Mouse (Mus musculus): ENCODE results near the gene Ngly1.
"Not testable (repeated sequence)": the region's sequence is repeated elsewhere in the genome, so short reads cannot be mapped to it uniquely, and the experiment has no call there.

Ngly1 gene

DNA sequence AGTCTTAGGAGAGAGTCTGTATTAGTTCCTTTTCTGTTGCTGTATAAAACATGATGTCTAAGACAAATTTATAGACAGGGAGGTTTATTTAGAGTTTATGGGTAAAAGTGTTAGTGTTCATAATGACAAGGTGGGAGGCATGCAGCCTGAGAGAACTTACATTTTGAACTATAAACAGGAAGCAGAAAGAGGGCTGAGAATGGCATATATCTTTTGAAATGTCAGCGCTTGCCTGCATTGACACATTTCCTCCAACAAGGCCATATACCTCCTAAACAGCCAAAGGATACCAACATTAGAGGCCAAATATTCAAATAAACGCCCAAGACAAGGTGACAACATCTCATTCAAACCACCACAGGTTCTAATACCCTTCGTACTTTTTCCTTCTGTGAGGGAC is 12.8 kb downstream of the Ngly1 start:
- no peak for DNase-seq

GRCm38 (mm10) chr14:16267028-16267427 is 17.9 kb downstream of the Ngly1 start:
- DNase-seq, result no peak

- DNase-seq, result no peak
These were observed 20.7 kb downstream of the Ngly1 start for GRCm38 (mm10) chr14:16269776-16270175.

GRCm38 (mm10) chr14:16273677-16274076 is 24.6 kb downstream of the Ngly1 start:
- no peak for DNase-seq

- no peak for DNase-seq
These were observed 30.1 kb downstream of the Ngly1 start for GRCm38 (mm10) chr14:16279196-16279595.

- no peak for DNase-seq
These were observed 34.9 kb downstream of the Ngly1 start for GRCm38 (mm10) chr14:16283966-16284365.

- no peak for DNase-seq
These were observed 43.3 kb downstream of the Ngly1 start for GRCm38 (mm10) chr14:16292371-16292770.

- no peak for DNase-seq
These were observed 43.9 kb downstream of the Ngly1 start for GRCm38 (mm10) chr14:16293015-16293414.

GRCm38 (mm10) chr14:16293921-16294320 is 44.8 kb downstream of the Ngly1 start:
- no peak for DNase-seq

DNA sequence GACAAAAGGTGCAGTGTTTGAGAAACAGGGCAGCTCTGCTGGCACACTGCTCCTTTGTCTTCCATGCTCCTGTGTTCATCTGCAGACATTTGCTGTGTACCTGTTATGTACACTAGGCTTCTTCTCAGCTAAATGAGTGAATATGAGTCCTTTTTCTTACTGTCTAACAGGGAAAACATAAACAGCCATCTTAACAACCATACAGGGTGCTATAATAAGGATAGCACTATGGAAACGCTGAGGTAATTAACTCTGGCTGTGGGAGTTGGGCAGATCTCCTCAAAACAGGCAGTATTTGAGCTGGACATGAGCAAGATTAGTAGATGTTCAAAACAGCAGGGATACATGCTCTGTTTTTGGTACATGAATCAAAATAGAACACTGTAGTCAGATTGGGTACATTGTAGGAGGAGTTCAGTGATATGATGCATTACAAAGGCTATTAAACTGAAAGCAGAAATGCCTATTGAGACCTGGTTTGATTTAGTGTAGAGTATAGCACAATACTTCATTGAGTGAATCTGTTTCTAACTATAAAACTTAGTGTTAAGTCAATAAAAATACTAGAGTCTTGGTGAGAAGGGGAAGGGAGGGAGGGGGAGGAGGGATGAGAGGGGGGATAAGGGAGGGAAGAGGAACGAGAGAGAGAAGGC is 47.9 kb downstream of the Ngly1 start:
- DNase-seq, result peak; percentile 5

DNA sequence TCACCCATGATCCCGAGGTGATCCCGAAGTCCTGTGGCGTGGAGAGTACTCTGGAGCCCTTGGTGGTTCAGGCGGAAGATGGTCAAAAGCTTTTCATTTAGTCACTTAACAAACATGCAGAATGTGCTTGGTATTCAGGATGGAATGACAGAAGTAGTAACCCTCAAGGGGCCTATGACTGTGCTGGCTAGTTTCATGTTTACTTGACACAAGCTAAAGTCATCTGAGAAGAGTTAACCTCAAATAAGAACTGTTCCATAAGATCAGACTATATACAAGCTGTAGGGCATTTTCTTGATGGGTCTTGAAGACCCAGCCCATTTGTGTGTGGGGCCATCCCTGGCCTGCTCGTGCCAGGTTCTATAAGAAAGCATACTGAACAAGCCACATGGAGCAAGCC is 52.7 kb downstream of the Ngly1 start:
- DNase-seq, result no peak

DNA sequence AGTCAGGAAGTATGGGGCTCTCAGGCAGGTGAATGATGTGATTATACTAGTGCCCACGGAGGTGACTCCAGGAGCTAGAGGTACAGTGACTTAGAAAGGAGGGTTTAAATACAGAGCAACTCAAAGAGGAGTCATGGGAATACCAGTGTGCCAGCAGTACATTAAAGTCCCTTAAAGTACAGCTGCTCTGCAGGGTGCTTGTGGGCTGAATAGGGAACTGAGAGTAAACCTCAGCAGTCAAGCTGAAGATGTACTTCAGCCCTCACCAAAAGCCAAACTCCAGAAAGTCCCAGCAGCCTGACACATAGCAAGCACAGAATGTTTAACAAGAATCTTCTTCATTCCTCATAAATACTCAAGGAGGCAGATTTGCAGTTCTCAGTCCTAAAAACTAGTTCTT is 53.6 kb downstream of the Ngly1 start:
- no peak for DNase-seq

GRCm38 (mm10) chr14:16310791-16311190 is 61.7 kb downstream of the Ngly1 start:
- DNase-seq, result peak; percentile 33

DNA sequence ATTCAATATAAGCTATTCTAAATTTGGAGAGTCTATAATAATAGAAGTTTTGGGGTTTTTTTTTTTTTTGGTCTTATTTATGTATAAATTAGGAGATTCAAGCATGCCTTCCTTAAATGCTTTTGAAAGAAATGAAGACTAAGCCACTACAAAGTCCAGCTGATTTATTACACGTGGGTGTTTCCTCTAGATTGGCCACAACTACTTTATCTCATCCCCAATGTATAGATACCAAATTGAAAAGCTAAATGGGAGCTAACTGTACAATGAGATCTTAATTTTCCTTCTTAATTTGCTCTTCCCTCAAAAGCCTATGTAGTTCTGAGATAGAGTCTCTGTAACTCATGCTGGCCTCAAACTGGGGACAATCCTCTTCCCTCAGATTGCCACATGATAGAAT is 63.5 kb downstream of the Ngly1 start:
- no peak for DNase-seq

DNA sequence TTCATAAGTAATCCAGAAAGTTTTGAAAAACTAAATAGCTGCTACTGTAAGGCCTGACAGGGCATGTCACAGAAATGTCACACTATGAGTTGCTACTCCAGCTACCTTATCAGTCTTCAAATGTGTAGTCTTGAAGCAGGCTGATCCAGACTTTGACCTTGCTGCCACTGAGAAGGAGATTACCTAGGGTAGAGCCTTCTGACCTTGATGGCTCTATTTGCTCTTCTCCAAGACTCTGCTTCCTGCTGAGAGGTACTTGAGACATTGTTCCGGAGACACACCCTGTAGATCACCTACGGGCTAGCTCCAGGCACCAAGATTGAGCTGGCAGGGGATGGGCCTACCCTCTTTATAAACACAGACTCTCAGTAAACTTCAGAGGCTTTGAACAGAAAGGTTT is 64.0 kb downstream of the Ngly1 start:
- DNase-seq, result not testable (repeated sequence)

GRCm38 (mm10) chr14:16313936-16314521 is 64.9 kb downstream of the Ngly1 start:
- peak; percentile 32 for DNase-seq

DNA sequence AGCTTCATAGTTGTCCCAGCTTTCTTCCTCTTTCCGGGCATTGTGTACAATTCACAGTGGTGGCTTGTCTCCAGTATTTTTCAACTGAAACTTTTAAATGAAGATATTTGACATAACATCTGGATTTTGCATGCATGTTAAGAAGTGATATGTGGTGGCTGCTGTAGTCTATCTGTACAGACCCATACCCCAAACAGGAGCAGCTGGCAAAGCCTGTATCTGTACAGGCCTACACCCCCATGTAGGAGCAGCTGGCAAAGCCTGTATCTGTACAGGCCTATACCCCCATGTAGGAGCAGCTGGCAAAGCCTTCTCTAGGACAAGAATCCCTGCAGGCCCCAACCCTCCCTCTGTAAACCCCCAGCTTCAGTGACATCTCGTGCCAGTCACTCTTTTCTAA is 65.8 kb downstream of the Ngly1 start:
- DNase-seq, result no peak

DNA sequence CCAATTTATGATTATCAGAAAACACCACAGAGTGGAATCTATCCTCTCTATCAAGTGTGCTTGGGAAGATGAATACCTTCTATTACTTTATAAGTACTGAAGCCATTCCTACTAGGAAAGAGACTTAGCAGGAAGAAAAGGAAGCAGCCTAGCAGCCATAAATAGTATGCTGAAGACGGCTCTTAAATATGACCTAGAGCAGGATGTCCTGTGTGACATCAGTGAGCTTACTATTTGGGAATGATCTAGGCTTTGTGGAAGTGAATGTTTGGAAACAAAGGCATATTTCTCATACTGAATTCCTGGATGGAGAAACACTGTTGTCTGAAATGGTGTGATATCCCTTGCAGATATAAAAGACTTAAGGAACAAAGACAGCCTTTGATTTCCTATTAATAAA is 67.6 kb downstream of the Ngly1 start:
- no peak for DNase-seq

- no peak for DNase-seq
These were observed 70.7 kb downstream of the Ngly1 start for GRCm38 (mm10) chr14:16319818-16320217.

DNA sequence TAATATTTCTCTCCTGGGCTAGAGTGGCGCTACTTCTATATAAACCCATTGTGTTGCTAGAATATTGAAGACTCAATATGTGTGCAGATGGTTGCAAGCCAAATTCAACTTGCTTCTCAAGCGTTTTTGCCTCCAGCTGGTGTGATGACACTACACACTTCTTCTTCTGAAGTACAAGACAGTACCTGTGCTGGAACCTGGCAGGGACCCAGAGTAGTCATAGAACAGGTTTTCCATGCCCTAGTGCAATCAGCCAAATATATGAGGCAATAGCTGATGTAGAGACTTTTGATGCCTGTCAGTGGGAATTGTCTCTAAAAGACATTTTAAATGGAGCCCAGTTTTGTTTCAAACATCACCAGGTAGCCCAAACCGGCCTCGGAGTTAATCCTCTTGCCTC is 75.3 kb downstream of the Ngly1 start:
- DNase-seq, result no peak

DNA sequence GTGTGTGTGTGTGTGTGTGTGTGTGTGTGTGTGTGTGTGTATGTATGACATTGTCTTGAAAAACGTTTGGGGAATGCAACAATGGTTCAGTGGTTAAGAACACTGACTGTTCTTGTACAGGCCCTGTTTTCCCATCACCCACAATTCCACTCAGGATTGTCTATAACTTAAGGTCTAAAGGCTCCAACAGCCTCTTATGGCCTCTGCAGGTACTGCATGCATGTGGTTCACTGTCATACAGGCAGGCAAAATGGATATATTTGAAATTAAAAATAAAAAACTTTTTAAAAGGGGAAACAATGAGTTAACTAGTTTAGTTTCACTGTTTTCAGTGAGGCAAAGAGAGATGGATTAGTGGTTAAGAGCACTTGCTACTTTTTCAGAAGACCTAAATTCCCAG is 76.1 kb downstream of the Ngly1 start:
- no peak for DNase-seq

DNA sequence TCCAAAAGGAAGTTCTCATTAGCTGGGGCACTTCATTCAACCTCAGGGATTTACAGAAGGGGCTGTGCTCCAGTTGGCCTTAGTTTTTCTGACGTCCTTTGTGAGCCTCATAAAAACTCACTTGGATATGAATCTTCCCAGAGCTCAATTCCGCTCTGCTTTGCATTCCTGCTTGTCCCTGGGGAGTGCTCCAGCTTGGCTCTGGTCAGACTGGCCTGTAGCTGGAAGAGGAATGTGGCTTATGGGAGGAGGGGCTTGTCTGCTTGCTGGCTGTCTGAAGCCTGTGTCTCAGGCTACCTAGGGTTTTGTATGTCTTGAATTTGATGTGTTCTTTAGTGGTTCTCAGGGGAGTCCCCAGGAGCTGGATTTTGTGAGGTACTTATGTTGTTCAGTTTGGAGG is 79.5 kb downstream of the Ngly1 start:
- DNase-seq, result peak; percentile 23

- DNase-seq, result no peak
These were observed 79.9 kb downstream of the Ngly1 start for GRCm38 (mm10) chr14:16328959-16329480.

- DNase-seq, result no peak
These were observed 80.7 kb downstream of the Ngly1 start for GRCm38 (mm10) chr14:16329756-16330155.

DNA sequence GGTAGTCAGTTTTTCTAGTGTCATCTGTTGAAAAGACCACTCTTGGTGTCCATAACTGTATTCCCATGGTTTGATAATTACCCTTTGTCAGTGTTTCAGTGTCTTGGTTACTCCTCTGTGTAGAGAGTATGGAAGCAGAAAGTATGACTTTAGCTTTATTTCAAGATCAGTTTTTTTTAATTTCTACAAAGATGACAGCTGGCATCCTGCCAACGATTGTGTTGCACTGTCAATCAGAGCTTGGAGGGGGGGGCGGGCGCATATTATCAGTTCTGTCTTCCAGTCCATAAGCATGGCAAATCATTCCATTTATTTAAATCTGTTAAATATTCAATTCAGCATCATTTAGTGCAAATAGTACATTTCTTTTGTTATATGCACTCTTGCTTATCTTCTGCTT is 85.2 kb downstream of the Ngly1 start:
- no peak for DNase-seq
